Mouse (Mus musculus) kidney, adult 2 months (tissue): Measurements from ENCODE around the gene Gpr4. TPM values are rescaled to one million over a fixed set of nuclear protein-coding genes. Genes with fewer than 3 reads are reported as not detected.

Source experiments
- DNase-seq: peaks from one replicate; pipeline ENCODE4 v3.0.0; 2021
- H3K27ac ChIP-seq: fragments of 200-500 bp; 2 replicates; pipeline ENCODE4 v1.5.1; 2012; ENCODE audit warnings: low read depth, low read length, control low read depth, inconsistent platforms; ENCODE audit not compliant: insufficient read depth
- H3K27me3 ChIP-seq: fragments of 200-500 bp; replicated peaks from 2 replicates; pipeline ENCODE4 v1.6.1; 2012; ENCODE audit warnings: mild to moderate bottlenecking, moderate library complexity, low read length, inconsistent platforms; ENCODE audit not compliant: control insufficient read depth, insufficient read depth
- H3K36me3 ChIP-seq: fragments of 200-500 bp; 2 replicates; pipeline ENCODE4 v1.6.1; 2012; ENCODE audit warnings: mild to moderate bottlenecking, moderate library complexity, low read length, inconsistent platforms; ENCODE audit not compliant: control insufficient read depth, insufficient read depth
- H3K4me1 ChIP-seq: fragments of 200-500 bp; 2 replicates; pipeline ENCODE4 v1.6.1; 2011; ENCODE audit warnings: low read length; ENCODE audit not compliant: control insufficient read depth, insufficient read depth
- H3K4me3 ChIP-seq: fragments of 200-500 bp; 2 replicates; pipeline ENCODE4 v1.5.1; 2011; ENCODE audit warnings: mild to moderate bottlenecking, low read depth, low read length, control low read depth; ENCODE audit not compliant: insufficient read depth
- CTCF ChIP-seq: fragments of 200-500 bp; conservative IDR thresholded peaks from 2 replicates; pipeline ENCODE4 v1.5.1; 2011; ENCODE audit warnings: low read depth, mild to moderate bottlenecking, control low read depth, low read length, moderate library complexity, mixed read lengths; ENCODE audit not compliant: insufficient read depth, insufficient read length
- POLR2A ChIP-seq: fragments of 200-500 bp; IDR thresholded peaks from one replicate; pipeline ENCODE4 v1.6.1; 2011; ENCODE audit warnings: low read depth, low read length, control low read depth
- WGBS: fragments of 180-500 bp; shearing (Covaris S2); methylation state at CpG from one replicate; pipeline ENCODE4 v1.1.7; 2018; 5-methylcytosine and 5-hydroxymethylcytosine counted together
- polyA plus RNA-seq: library from polyadenylated mRNA; depleted of rRNA; stranded (reverse); fragments of >200 nt; gene quantifications from 2 replicates; pipeline ENCODE4 v1.2.3, GENCODE M21; 2012

Gpr4 gene
- polyA plus RNA-seq, 1 experiment, result 10.1 TPM

- TF ChIP-seq POLR2A (no peak), CTCF (no peak)
- Histone ChIP-seq H3K27ac (no peak overlapping the region), H3K4me3 (no peak overlapping the region), H3K27me3 (no peaks in the 10 kb centered on the region; the same call in none of the 2 replicates), H3K36me3 (no peaks in the 10 kb centered on the region), H3K4me1 (peaks cover 9% of the 10 kb centered on the region)
- no peak for DNase-seq
- 13% methylated on average over 18 of the region's 18 CpGs for WGBS
Measured at GRCm38 (mm10) chr7:19178035-19178434, 34.3 kb upstream of the Gpr4 start.

DNA sequence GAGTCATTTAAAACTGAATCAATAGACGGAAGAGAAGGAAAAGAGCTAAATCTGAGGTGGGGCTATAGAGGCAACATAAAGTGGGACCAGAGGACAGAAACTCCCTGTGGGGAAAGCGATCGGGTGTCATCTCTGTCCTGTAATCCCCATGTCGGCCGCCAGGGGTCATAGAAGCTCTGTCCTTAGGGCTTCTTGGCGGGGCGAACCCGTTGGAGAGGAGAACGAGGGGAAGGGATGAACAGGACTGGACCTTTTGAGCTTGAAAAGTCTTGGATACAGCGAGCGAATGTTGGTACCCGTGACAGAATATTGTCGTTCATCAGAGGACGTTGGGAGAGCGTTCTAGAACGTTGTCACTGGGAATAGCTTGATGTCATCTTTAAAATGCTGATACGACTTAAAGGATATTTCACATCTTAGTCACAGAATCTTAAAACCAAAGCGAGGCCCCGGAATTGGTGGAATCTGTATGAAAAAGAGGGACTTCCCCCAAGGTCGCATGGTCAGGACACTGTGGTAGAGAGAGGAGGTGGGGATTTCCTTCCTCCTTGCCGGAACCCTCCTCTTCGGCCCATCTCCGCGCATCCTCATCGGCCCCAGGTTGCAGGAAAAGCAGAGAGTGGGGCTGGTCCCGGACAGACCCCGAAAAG, 33.8 kb upstream of the Gpr4 start:
- 5% methylated on average over 27 of the region's 27 CpGs for WGBS
- TF ChIP-seq POLR2A (no peak), CTCF (peak; percentile 79)
- Histone ChIP-seq H3K4me3 (no peak overlapping the region), H3K27me3 (no peaks in the 10 kb centered on the region; the same call in none of the 2 replicates), H3K36me3 (no peaks in the 10 kb centered on the region), H3K4me1 (peaks cover 9% of the 10 kb centered on the region), H3K27ac (no peak overlapping the region)
- peak; percentile 77 for DNase-seq

DNA sequence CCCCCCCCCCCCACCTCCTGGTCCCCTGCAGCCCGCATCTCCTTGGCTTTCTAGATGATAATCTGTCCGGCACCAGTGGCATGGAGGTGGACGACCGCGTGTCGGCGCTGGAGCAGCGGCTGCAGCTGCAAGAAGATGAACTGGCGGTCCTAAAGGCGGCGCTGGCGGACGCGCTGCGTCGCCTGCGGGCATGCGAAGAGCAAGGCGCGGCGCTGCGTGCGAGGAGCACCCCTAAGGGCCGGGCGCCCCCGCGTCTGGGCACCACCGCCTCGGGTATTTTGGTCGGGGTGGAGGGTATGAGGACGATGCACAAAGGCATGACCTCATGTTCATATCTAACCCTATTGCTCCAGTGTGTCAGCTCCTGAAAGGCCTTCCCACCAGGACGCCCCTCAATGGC, 33.2 kb upstream of the Gpr4 start:
- H3K4me1 ChIP-seq, result peaks cover 9% of the 10 kb centered on the region
- no peak overlapping the region for H3K27ac ChIP-seq
- no peaks in the 10 kb centered on the region for H3K36me3 ChIP-seq
- WGBS, result 2% methylated on average over 31 of the region's 32 CpGs
- TF ChIP-seq POLR2A (no peak), CTCF (peak; percentile 62)
- H3K4me3 ChIP-seq, result no peak overlapping the region
- no peaks in the 10 kb centered on the region; the same call in none of the 2 replicates for H3K27me3 ChIP-seq
- DNase-seq, result peak; percentile 68

- no peak overlapping the region for H3K4me3 ChIP-seq
- H3K36me3 ChIP-seq, result no peaks in the 10 kb centered on the region
- 43% methylated on average over 6 of the region's 6 CpGs for WGBS
- peaks cover 13% of the 10 kb centered on the region for H3K4me1 ChIP-seq
- no peaks in the 10 kb centered on the region; the same call in none of the 2 replicates for H3K27me3 ChIP-seq
- DNase-seq, result no peak
- no peak overlapping the region for H3K27ac ChIP-seq
- TF ChIP-seq POLR2A (no peak), CTCF (no peak)
Measured at GRCm38 (mm10) chr7:19179936-19180335, 32.4 kb upstream of the Gpr4 start.

DNA sequence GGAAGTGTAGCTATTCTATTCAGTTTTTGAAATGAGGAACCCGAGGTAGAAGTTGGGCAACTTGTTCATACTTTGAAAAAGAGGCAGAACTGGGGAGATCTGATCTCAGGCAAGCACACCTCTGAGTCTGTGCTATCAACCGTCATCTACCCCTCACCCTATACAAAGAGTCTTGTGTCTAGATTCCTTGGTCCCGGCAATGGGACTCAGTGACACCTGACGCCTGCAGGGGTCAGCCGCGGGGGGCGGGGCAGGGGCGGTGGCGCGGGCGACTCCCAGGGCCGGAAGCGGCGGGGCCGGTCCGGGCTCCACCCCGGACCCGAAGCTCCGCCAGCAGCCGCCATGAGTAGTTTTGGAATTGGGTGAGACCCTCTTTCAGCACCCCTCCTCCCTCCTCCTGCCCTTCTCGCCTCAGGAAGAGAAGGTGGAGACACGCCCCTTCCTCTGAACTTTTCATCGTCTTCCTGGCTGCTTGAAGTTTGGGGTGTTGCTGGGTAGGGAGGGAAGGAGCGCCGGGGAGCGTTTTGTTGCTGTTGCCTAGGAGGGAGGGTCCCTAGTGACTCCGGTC, 31.4 kb upstream of the Gpr4 start:
- peak; percentile 63 for DNase-seq
- H3K27me3 ChIP-seq, result no peaks in the 10 kb centered on the region; the same call in none of the 2 replicates
- TF ChIP-seq CTCF, result no peak
- no peak for TF ChIP-seq POLR2A
- H3K4me1 ChIP-seq, result peaks cover 13% of the 10 kb centered on the region
- under 1% methylated on average over 27 of the region's 27 CpGs for WGBS
- 0 out of 2 replicates have a peak overlapping the region, but pooled peaks have one; percentile 8 for H3K27ac ChIP-seq
- peak overlapping the region; percentile 84 for H3K4me3 ChIP-seq
- H3K36me3 ChIP-seq, result no peaks in the 10 kb centered on the region

DNA sequence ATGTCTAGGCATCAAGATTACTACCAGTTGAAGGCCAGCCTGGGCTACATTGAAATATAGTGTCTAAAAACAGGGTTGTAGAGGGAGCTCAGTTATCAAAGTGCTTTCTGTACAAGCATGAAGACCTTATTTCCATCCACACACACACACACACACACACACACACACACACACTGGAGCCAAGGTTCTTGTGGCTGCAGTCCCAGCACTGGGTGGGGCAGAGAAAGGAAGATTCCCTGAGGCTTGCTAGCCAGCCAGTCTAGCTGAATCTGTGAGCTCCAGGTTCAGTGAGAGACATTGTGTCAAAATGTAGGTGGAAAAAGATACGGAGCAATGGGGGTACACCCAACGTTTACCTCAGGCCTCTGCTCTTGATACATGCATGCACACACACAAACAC, 28.1 kb upstream of the Gpr4 start:
- Histone ChIP-seq H3K4me1 (peaks cover 13% of the 10 kb centered on the region), H3K36me3 (no peaks in the 10 kb centered on the region), H3K27ac (peak overlapping the region; percentile 42), H3K27me3 (no peaks in the 10 kb centered on the region), H3K4me3 (no peak overlapping the region)
- TF ChIP-seq CTCF, result no peak
- TF ChIP-seq POLR2A, result no peak
- DNase-seq, result peak; percentile 31
- 63% methylated on average over 2 of the region's 2 CpGs for WGBS

- peak overlapping the region; percentile 42 for H3K27ac ChIP-seq
Measured at GRCm38 (mm10) chr7:19184758-19185157, 27.6 kb upstream of the Gpr4 start.

More at GRCm38 (mm10) chr7:19184758-19185157, 27.6 kb upstream of the Gpr4 start:
- peak; percentile 49 for DNase-seq
- H3K4me1 ChIP-seq, result peaks cover 13% of the 10 kb centered on the region
- no peak overlapping the region for H3K4me3 ChIP-seq
- WGBS, result 27% methylated on average over 6 of the region's 6 CpGs
- H3K36me3 ChIP-seq, result no peaks in the 10 kb centered on the region
- no peaks in the 10 kb centered on the region for H3K27me3 ChIP-seq
- no peak for TF ChIP-seq POLR2A
- no peak for TF ChIP-seq CTCF
